Mouse (Mus musculus) lung, adult 2 months (tissue): ENCODE measurements around the gene Iqcf6.

ENCODE experiments used
- CTCF ChIP-seq: fragments of 200-500 bp; IDR thresholded peaks from 2 replicates; pipeline ENCODE4 v1.5.1; 2011; ENCODE audit warnings: mild to moderate bottlenecking, low read length, control low read depth; ENCODE audit not compliant: insufficient read depth
- POLR2A ChIP-seq: fragments of 200-500 bp; IDR thresholded peaks from 2 replicates; pipeline ENCODE4 v1.6.1; 2011; ENCODE audit warnings: low read depth, mild to moderate bottlenecking, control low read depth, low read length, borderline replicate concordance; ENCODE audit errors: extremely low read depth

DNA sequence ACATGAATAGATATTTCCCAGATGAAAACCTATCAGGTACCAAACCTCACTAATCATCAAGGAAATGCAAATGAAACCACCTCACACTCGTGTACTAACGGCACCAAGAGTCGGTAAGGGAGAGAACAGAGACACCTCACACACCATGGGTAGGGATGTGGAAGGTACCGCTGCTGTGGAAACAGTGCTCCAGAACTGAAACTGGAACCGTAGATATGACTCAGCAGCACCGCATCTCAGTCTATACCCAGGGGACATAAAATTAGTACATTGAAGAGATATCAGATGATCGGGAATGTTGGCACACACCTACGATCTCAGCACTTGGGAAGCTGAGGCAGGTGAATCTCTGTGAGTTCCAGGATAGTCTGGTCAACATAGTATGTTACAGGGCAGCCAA, 11.8 kb downstream of the Iqcf6 start:
- TF ChIP-seq CTCF: no peak
- TF ChIP-seq POLR2A: no peak
